Mouse (Mus musculus) liver, embryonic 14.5 days (tissue): ENCODE data around the gene Rab42.
A peak's percentile ranks its signal among the peaks of the same experiment; 100 is the strongest.

Experiments
- CTCF ChIP-seq: IDR thresholded peaks from 2 replicates; pipeline ENCODE4 v1.5.1; 2016; ENCODE audit warnings: antibody characterized with exemption, low read depth, control low read depth
- EP300 ChIP-seq: IDR thresholded peaks from 2 replicates; pipeline ENCODE4 v1.6.1; 2016; ENCODE audit warnings: antibody characterized with exemption, low read depth

GRCm38 (mm10) chr4:132268871-132269739 is 34.1 kb downstream of the Rab42 start:
- peak; percentile 54 for TF ChIP-seq CTCF
- TF ChIP-seq EP300, result no peak
